Mouse (Mus musculus) lung, embryonic 14.5 days (tissue): ENCODE results near the gene Trappc12. TPM values are rescaled to one million over a fixed set of nuclear protein-coding genes. Genes with fewer than 3 reads are reported as not detected.
A peak's percentile ranks its signal among the peaks of the same experiment; 100 is the strongest.

ENCODE experiments used
- ATAC-seq: fragments of 200-750 bp; cut with Nextera tagmentation; 2 replicates; pipeline ENCODE4 v1.8.0; 2017; ENCODE audit warnings: mild to moderate bottlenecking, moderate TSS enrichment, moderate library complexity; ENCODE audit not compliant: insufficient read depth
- DNase-seq: peaks from one replicate; pipeline ENCODE4 v3.0.0-alpha.2; 2015
- H3K27ac ChIP-seq: fragments of 300-500 bp; sonication (generic); 2 replicates; pipeline ENCODE4 v1.5.1; 2014; ENCODE audit warnings: low read depth, mild to moderate bottlenecking, moderate library complexity
- H3K27me3 ChIP-seq: fragments of 300-500 bp; sonication (generic); 2 replicates; pipeline ENCODE4 v1.6.1; 2014; ENCODE audit warnings: low read length, control low read depth; ENCODE audit not compliant: insufficient read depth
- H3K36me3 ChIP-seq: fragments of 300-500 bp; sonication (generic); 2 replicates; pipeline ENCODE4 v1.6.1; 2014; ENCODE audit warnings: control low read depth; ENCODE audit not compliant: insufficient read depth
- H3K4me1 ChIP-seq: fragments of 300-500 bp; sonication (generic); 2 replicates; pipeline ENCODE4 v1.6.1; 2014; ENCODE audit warnings: antibody characterized with exemption, control low read depth; ENCODE audit not compliant: insufficient read depth
- H3K4me2 ChIP-seq: fragments of 300-500 bp; sonication (generic); 2 replicates; pipeline ENCODE4 v1.6.1; 2014; ENCODE audit warnings: mild to moderate bottlenecking
- H3K4me3 ChIP-seq: fragments of 300-500 bp; sonication (generic); 2 replicates; pipeline ENCODE4 v1.5.1; 2014; ENCODE audit warnings: low read depth, low read length
- H3K9ac ChIP-seq: fragments of 300-500 bp; sonication (generic); 2 replicates; pipeline ENCODE4 v1.6.1; 2014
- H3K9me3 ChIP-seq: fragments of 300-500 bp; sonication (generic); 2 replicates; pipeline ENCODE4 v1.6.1; 2016; ENCODE audit warnings: low read depth, low read length, control low read depth
- CTCF ChIP-seq: IDR thresholded peaks from 2 replicates; pipeline ENCODE4 v1.5.1; 2016; ENCODE audit warnings: antibody characterized with exemption, low read depth
- WGBS: fragments of 180-500 bp; shearing (Covaris S2); extraction: QIAGEN DNeasy Blood & Tissue Kit; methylation state at CpG from one replicate; pipeline ENCODE4 v1.1.7; 2014; 5-methylcytosine and 5-hydroxymethylcytosine counted together
- polyA plus RNA-seq: library from polyadenylated mRNA; unstranded; fragments of >200 nt; fragmentation: Nextera tagmentation; extraction: Ambion mirVana; gene quantifications from 2 replicates; pipeline ENCODE4 v1.2.1, GENCODE M21; 2014

Gene Trappc12
- polyA plus RNA-seq, 1 experiment from 2014 or later, result 43.5 TPM

- TF ChIP-seq CTCF, result peak; percentile 97
- Histone ChIP-seq H3K9me3 (no peaks in the 10 kb centered on the region), H3K4me1 (no peaks in the 10 kb centered on the region), H3K4me2 (no peak overlapping the region), H3K9ac (no peak overlapping the region), H3K4me3 (no peak overlapping the region), H3K36me3 (peaks cover 25% of the 10 kb centered on the region; the same call in 1 of the 2 replicates), H3K27ac (no peak overlapping the region), H3K27me3 (no peaks in the 10 kb centered on the region)
- DNase-seq (peak; percentile 92), ATAC-seq (no peak)
- WGBS, result 10% methylated on average over 6 of the region's 6 CpGs
Measured at GRCm38 (mm10) chr12:28699656-28700055, 50.6 kb downstream of the Trappc12 start.

- Histone ChIP-seq H3K4me1 (no peaks in the 10 kb centered on the region), H3K27ac (no peak overlapping the region), H3K9ac (no peak overlapping the region), H3K4me2 (no peak overlapping the region), H3K4me3 (no peak overlapping the region), H3K27me3 (no peaks in the 10 kb centered on the region), H3K9me3 (no peaks in the 10 kb centered on the region), H3K36me3 (peaks cover 25% of the 10 kb centered on the region; the same call in 1 of the 2 replicates)
- ATAC-seq, result no peak
- no peak for TF ChIP-seq CTCF
- no peak for DNase-seq
- WGBS, result 50% methylated on average over 5 of the region's 5 CpGs
Measured at GRCm38 (mm10) chr12:28699086-28699485, 51.2 kb downstream of the Trappc12 start.

- no peak for TF ChIP-seq CTCF
- Histone ChIP-seq H3K9me3 (no peaks in the 10 kb centered on the region), H3K27ac (no peak overlapping the region), H3K4me3 (no peak overlapping the region), H3K36me3 (peaks cover 23% of the 10 kb centered on the region), H3K4me1 (no peaks in the 10 kb centered on the region), H3K9ac (no peak overlapping the region), H3K4me2 (no peak overlapping the region), H3K27me3 (no peaks in the 10 kb centered on the region)
- DNase-seq (no peak), ATAC-seq (no peak)
- 63% methylated on average over 14 of the region's 14 CpGs for WGBS
Measured at GRCm38 (mm10) chr12:28697821-28698595, 52.3 kb downstream of the Trappc12 start.

GRCm38 (mm10) chr12:28694776-28695175 is 55.5 kb downstream of the Trappc12 start:
- TF ChIP-seq CTCF, result no peak
- H3K27ac ChIP-seq, result no peak overlapping the region
- H3K36me3 ChIP-seq, result peaks cover 50% of the 10 kb centered on the region
- WGBS, result 70% methylated on average over 7 of the region's 7 CpGs
- H3K9me3 ChIP-seq, result no peaks in the 10 kb centered on the region
- no peaks in the 10 kb centered on the region for H3K27me3 ChIP-seq
- ATAC-seq (no peak; the same call in 1 of the 2 replicates), DNase-seq (no peak)
- no peak overlapping the region for H3K4me3 ChIP-seq
- no peak overlapping the region for H3K9ac ChIP-seq
- H3K4me1 ChIP-seq, result no peaks in the 10 kb centered on the region
- no peak overlapping the region for H3K4me2 ChIP-seq

- Histone ChIP-seq H3K27ac (no peak overlapping the region), H3K4me3 (no peak overlapping the region), H3K9ac (no peak overlapping the region), H3K4me2 (no peak overlapping the region), H3K4me1 (no peaks in the 10 kb centered on the region), H3K27me3 (no peaks in the 10 kb centered on the region), H3K9me3 (no peaks in the 10 kb centered on the region), H3K36me3 (peaks cover 56% of the 10 kb centered on the region)
- ATAC-seq, result peak; percentile 85
- DNase-seq, result peak; percentile 62
- TF ChIP-seq CTCF, result no peak
- 17% methylated on average over 2 of the region's 2 CpGs for WGBS
Measured at GRCm38 (mm10) chr12:28694231-28694630, 56.0 kb downstream of the Trappc12 start.

- Histone ChIP-seq H3K9me3 (no peaks in the 10 kb centered on the region), H3K27me3 (no peaks in the 10 kb centered on the region), H3K4me3 (no peak overlapping the region), H3K4me1 (no peaks in the 10 kb centered on the region), H3K9ac (no peak overlapping the region), H3K27ac (no peak overlapping the region), H3K4me2 (no peak overlapping the region), H3K36me3 (peaks cover 60% of the 10 kb centered on the region)
- WGBS, result 27% methylated on average over 3 of the region's 3 CpGs
- peak; percentile 48 for DNase-seq
- TF ChIP-seq CTCF, result no peak
- peak; percentile 68 for ATAC-seq
Measured at GRCm38 (mm10) chr12:28693738-28694137, 56.5 kb downstream of the Trappc12 start.

GRCm38 (mm10) chr12:28690730-28691129 is 59.5 kb downstream of the Trappc12 start:
- Histone ChIP-seq H3K27ac (no peak overlapping the region), H3K36me3 (peaks cover 46% of the 10 kb centered on the region), H3K4me1 (no peaks in the 10 kb centered on the region), H3K9ac (no peak overlapping the region), H3K4me3 (no peak overlapping the region), H3K4me2 (no peak overlapping the region), H3K9me3 (no peaks in the 10 kb centered on the region), H3K27me3 (no peaks in the 10 kb centered on the region)
- TF ChIP-seq CTCF, result no peak
- DNase-seq (no peak), ATAC-seq (no peak)
- WGBS, result 92% methylated on average over 7 of the region's 7 CpGs
